Mouse (Mus musculus): Measurements from ENCODE around the gene Pnpo.

Gene Pnpo

DNA sequence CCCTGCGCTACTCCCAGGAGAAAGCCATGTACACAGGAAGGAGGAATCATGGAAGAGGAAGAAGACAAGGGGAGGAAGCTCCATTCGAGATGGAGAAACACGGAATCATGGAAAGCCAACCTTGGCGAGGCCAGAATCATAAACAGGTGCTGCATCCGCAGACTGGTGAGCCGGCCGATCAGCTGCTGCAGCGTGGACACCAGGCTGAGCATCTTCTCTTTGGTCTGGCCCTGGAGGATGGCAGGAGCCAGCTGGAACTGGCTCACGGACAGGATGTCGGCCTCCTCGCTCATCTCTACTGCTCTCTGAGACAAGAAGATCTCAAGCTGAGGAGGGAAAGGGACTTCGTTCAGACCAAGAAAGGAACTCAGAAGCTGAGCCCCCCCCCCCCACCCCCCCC, 35.2 kb downstream of the Pnpo start:
- no peak for DNase-seq (ENCODE audit: low read depth, low spot score)

DNA sequence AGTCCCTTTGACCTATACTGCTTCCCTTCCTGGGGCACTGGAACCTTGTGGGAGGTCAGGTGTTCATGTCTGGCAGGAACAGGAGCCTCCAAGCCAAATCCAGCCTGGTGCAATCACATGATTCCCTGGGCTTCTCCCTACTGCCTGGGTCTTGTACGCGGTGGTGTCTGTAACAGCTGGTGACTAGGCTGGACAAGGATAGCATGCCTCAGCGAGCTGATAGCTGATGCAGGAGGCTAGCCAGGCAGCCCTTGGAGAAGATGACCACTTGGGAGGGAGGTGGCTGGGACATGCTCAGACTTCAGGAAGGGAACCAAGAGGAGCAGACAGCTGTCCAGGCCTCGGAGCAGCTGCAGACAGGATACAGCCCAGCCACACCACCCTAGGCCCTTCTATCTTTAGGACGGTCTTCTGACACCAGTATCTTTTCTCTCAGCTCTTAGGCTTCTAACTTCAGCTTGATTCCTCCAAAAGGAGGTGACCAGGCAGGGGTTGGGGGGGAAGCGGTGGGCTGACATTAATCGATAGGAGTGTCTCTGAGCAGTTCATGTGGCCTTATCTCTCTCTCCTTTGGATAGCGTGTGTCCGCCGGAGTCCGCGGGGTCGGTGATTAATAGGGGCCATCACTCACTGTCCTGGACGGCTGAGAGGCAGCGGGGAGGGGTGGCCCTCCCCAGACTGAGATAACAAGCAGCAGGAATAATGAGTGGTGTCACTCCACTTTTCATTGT, 37.2 kb downstream of the Pnpo start:
- no peak for DNase-seq (ENCODE audit: low read depth, low spot score)

DNA sequence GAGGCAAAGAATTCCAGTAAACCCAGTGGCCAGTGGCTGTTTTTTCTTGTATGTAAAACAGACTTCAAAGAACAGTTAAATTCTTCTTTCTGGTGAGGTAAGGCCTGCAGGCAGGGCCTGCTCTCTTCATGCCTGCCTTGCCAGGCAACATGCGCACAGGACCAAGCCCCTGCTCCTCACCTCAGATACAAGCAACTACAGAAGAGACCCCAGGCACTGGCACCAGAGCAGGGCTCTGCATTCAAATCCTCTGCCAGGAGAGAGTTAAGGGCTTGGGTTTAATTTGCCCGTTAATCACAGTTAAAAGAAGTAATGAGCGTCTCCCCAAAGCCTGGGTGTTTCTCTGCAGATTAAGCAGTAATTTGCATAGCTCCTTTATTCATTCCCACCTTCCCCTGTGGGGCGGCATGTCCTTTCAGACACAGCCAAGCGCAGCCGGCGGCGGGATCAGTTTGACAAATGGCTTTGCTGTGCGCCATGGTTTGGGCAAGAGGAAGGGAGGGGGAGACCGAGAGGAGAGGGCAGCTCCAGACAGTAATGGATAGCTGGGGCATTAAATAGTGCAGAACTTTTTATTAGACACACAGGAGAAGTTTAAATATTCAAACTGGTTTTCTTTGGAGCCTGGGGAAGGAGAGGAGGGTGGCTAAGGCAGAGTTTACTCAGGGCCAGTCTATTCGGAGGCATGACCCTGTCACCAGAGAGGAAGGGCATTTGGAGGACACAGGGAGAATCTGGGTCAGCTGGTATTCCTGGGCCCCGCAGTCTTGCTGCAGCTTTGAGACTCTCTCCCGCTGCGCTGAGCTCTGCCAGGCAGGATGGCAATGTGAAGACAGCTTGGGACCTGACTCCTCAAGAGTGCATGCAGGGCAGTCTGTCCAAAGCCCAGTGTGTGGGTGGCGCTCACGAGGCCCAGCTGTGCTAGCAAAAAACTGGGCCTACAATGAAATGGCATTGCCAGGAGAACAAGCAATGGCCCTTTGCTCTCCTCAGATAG, 40.8 kb downstream of the Pnpo start:
- DNase-seq (ENCODE audit: low read depth, low spot score): peak; percentile 46

DNA sequence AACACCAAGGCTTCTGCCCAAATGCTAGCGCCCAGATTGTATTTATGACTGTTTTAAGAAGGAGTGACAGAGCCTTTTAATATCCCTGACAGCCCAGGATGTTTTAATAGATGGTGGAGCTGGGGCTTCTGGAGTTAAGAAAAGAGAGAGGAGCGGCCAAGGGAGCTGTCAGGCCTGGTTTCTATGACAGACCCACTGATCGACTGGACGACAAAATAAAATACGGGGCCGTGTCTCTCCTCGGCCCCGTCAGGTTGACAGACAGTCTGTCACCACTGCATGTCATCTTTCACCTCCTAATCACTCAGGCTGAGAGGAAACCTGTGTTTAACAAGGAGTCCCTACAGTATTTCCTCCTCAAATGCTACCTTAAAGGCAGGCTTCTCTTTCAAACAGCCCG, 42.5 kb downstream of the Pnpo start:
- DNase-seq (ENCODE audit: low read depth, low spot score): no peak

DNA sequence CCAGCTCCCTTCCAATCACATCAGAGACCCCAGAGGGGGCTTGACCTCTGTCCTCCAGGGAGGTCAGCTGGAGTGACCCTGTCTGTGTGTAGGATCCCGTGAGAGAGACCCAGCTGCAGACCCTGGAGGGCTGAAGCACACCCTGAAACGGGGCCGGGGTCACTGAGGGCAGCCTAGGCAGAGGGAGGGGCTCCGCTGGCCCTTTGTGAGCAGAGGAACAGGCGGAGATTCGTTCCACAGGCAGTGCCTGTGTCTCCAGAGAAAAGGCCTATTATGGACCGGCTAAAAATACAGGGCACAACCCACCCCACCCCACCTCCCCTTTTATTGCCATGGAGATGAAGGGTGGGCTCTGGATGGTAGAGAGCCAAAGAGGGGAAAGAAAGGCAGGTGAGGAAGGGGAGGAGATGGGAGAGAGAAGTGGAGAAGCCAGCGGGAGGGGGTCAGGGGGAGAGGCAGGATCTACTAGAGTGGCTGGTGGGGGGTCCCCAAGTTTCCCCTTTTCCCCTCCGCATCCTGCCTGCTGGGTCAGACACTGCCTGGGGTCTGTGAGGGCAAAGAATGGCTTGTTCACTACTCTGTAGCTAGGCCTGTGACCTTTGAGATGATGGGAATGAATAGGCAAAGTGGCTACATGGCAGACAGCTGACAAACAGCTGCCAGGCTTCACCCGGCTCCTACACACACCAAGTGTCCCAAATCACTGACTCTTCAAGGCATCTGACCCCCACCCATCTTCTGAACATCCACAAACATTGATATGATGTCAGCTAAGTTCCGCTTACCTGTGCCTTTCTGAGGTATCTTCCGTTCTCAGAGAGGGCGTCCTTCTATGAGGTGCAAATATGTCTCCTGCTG, 44.1 kb downstream of the Pnpo start:
- peak; percentile 79 for DNase-seq (ENCODE audit: low read depth, low spot score)

DNA sequence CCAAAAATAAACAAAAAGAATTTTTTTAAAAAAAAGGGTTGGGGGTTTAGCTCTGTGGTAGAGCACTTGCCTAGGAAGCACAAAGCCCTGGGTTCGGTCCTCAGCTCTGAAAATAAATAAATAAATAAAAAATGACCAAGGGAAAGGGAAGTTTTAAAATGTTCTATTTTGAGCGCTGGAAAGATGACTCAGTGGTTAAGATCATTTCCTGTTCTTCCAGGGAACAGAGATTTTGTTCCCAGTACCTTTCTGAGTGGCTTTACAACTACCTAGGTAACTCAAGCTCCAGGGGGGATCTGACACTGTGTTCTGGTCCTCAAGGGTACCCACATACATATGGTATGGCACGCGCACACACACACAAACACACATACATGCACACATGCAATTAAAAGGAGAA, 47.9 kb downstream of the Pnpo start:
- no peak for DNase-seq (ENCODE audit: low read depth, low spot score)

DNA sequence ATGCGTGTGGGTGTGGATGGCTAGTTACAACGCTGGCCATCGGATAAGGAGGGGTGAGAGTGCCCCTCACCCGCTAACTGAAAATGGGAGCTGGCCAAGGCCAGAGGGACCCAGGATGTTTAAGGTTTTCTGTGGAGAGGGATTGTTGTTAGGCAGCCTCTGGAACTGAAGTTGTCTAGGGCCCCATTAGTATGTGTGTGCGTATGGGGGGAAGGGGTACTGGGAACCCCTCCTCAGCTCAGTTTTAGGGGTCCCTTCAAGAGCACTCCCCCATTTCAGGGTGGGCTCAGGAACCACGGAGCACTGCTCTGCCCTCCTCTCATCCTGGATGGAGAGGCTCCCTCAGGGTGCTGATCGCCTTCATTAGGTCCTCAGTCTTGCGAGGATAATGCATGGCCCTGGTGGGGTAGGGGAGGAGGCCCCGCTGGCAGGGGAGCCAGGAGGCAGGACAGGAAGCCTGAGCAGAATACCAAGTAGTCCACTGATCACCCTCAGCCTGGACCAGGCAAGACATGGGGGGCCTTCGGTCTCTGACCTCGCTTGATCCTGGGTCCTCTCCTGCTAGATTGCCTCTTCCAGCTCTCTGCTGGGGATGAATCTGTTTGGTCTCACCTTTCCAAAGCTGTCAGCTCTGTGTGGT, 50.5 kb downstream of the Pnpo start:
- DNase-seq (ENCODE audit: low read depth, low spot score): no peak

DNA sequence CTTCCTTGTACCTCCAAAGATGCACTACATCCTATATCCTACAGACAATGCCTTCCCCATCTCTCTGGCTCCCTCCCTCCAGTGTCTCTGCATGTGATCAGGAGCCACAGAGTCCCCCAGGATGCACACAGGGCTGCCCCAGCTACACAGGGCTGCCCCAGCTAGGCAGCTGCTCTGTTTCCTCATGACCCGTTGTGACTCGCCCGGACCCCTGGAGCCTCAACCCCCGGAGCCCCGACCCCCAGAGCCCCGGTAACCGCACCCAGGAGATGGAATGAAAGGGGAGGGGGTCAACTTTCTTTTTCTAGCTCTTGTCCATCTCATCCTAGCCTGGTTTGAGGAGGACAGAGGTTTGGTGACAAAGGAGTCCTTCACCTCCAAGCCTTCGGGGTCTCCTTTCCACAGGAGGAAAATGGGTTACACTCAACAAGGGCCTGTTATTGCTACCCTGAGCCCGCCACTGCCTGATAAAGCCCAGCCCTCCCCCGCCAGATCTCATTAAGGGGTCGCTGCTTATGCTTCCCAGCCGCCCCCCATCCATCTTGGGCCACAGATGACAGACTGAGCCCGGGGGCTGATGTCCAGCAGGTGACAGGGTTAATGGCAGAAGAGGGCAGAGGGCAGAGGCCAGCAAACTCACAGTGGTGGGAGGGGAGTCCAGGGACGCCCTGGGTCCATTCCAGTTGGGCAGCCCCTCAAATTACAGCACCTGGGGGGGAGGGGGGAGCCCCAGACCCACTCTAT, 51.8 kb downstream of the Pnpo start:
- DNase-seq (ENCODE audit: low read depth, low spot score): no peak
